Mouse (Mus musculus) c-Kit-positive CD71-positive TER-119-negative erythroid progenitor cells, embryonic 14.5 days (primary cell): ENCODE measurements around the gene Cmtm5.
A peak's percentile ranks its signal among the peaks of the same experiment; 100 is the strongest.
"Not testable (repeated sequence)": the region's sequence is repeated elsewhere in the genome, so short reads cannot be mapped to it uniquely, and the experiment has no call there.

Source experiments
- DNase-seq: peaks from one replicate; pipeline ENCODE4 v3.0.0-alpha.2; 2013; ENCODE audit warnings: low read depth

Cmtm5 gene

DNA sequence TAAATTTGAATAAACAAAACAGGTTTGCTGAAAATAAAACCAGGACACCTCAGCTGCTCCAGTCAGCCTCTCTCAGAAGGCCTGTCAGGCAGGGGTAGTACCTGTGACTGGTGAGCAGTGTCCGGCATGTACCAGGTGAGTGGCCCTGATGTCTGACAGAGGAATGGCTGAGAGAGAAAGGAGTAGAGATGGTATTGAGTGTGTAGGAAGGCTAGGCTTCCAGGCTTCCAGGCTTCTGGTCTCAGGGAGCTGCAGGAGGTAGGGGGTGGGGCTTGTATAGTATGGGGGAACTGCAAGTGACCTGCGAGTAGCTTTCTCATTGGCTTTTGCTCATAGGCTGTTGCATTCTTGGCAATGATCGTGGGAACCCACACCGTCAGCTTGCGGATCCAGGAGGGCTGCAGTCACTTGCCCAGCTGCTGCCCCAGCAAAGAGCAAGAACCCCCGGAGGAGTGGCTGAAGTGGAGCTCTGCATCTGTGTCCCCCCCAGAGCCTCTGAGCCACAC, 3.4 kb upstream of the Cmtm5 start, which contains the start of gene Il25:
Il25 (plus strand) TSS at position 51 of the 506 bp plus-strand sequence.
- DNase-seq: no peak

DNA sequence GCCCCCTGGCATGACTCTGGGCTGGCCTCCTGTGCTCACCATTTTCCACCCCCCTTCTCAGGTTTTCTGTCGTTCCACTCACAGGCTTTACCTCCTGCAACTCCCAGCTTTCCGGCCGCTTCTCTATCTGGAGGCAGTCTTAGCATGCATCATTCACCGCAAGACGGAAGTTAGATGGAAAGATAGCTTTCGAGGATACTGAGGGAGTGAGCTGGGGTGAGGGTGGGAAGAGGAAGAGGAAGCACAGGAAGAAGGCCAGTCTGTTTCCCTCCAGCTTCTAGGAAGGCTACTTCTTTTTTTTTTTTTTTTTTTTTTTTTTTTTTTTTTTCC, 735 bp downstream of the Cmtm5 start:
- DNase-seq: no peak

DNA sequence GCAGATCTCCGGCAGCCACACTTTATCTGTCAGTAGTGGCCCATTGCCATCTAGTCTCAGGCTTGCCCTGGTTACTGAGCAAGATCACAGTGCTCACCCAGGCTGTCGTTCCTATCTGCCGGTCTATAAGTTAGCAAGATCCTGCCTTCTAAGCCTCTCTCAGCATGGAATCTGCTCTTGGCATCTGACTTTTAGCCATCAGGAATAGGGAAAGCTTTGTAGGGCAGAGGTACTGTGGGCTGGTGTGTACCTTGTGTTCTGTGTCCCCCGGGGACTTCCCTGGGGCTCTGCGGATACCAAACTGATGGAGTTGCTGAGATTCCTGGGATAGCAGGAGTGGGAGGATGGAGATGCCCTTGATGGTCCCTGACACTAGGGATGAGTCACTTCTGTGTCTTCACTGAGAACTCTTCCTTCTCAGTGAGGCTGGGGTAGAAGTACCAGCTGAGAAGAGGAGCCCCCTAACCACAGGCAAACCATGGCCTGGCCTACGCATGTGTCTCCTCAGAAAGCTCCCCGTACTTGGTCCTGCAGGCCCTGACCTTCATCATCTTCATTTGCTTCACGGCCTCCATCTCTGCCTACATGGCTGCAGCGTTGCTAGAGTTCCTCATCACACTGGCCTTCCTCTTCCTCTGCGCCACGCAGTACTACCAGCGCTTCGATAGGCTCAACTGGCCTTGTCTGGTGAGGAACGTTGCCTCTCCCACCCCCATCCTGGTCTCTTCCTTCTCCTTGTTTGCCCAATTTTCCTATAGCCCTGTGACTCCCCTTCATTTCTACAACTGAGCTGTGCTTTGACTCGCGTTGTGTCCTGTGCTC, 1.5 kb downstream of the Cmtm5 start:
- DNase-seq: no peak

GRCm38 (mm10) chr14:54938431-54939219, 2.6 kb downstream of the Cmtm5 start:
- DNase-seq: no peak

DNA sequence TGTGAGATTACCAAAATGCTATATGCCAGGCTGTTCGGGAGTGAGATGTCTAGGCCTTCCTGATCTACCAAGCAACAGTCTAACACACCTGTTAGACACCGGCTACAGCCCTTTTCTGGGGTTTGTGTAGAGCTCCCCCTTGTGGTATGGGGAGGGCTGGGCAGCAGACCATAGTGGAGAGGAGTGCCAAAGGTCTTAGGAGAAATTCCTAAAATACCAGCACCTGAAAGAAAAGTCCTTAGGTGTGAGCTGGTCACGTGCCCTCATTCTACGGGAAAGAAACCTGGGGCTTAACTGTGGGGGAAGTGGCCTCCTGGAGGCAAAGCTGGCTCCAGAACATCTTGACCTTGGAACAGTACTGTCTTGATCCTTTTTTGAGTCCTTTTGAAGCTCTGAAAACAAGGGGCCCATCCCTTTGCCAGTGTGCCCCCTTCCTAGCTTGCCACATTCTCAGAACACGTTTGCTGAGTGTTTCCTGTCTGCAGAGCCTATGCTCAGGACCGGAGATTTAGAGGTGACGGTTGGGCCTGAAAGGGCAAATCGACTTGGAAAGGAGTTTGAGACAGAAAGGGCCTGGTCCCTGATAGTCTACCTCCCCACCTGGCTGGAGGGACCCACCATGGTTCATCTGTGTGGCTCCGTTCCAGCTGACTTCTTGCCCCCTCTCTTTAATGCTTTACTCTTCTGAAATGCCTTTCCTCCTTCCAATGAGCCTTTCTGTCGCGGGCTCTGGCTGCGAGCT, 3.5 kb downstream of the Cmtm5 start:
- peak; percentile 49 for DNase-seq

GRCm38 (mm10) chr14:54940176-54940530, 4.1 kb downstream of the Cmtm5 start:
- no peak for DNase-seq

- no peak for DNase-seq
Observed at GRCm38 (mm10) chr14:54941024-54941978, 5.2 kb downstream of the Cmtm5 start.

- no peak for DNase-seq
Observed at GRCm38 (mm10) chr14:54942479-54942878, 6.4 kb downstream of the Cmtm5 start.

DNA sequence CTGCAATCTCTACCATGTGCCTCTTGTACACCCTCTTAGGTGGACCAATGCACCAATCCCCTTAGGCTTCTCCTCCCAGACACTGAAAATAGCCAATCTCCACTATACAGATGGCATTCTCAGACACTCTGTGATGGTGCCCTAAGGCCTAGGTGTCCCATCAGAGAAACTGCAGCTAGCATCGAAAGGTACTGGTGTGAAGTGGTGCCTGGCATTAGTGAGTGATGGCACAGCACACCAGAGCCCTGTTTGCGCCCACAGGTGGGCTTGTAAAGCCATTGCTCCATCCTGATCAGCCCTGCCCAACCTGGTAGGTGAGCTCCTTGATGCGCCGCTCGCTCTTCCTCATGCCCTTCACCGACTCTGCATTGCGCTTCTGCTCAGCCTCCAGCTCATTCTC, 7.9 kb downstream of the Cmtm5 start:
- no peak for DNase-seq

- DNase-seq: no peak
Observed at GRCm38 (mm10) chr14:54944939-54945338, 8.9 kb downstream of the Cmtm5 start.

DNA sequence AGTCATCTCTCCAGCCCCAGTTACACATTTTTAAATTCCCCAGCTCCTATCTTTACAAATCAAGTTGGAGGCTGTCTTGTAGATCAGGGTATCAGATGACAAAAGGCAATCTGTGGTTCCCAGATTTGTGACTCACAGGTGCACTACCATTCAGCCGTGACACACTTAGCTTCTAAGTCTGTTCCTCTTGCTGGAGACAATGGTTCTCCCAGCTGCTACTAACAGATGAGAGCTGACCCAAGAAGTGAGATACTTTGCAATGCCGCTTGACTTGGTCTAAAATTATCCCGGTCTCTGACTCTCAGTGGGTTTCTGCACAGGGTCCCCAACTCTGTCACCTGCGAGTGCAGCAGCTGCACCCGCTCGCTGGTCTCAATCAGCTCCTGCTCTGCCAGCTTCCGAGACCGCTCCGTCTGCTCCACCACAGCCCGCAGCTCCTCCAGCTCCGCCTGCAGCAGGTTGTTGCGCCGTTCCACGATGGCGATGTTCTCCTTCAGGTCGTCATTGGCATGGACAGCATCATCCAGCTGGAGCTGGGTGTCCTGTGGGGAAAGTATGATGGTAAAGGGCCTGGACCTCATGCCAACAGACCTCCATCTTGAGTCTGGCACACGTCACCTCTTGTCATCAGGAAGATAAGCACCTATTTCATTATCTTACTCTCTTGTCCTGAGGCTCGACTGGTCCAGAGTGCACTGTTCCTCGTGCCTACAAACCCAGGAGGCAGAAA, 10.1 kb downstream of the Cmtm5 start:
- DNase-seq: no peak

- DNase-seq: not testable (repeated sequence)
Observed at GRCm38 (mm10) chr14:54947008-54947407, 10.9 kb downstream of the Cmtm5 start.

- DNase-seq: no peak
Observed at GRCm38 (mm10) chr14:54948781-54949180, 12.7 kb downstream of the Cmtm5 start.

DNA sequence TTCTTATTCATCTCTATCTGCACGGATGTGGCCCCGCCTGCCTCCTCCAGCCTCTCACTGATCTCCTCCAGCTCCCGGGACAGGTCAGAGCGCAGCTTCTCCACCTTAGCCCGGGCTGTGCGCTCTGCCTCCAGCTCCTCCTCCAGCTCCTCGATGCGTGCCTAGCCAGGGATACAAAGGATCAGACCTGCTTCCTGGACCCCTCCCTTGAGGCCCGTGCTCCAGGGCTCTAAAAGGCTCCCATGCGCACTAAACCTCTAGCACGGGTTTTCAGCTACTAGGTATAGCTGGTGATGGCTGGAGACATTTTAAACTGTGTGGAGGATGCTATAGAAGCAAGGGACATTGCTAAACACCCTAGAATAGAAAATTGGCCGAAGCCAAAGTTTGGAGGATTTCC, 14.4 kb downstream of the Cmtm5 start:
- no peak for DNase-seq

- no peak for DNase-seq
Observed at GRCm38 (mm10) chr14:54951587-54951986, 15.5 kb downstream of the Cmtm5 start.

- no peak for DNase-seq
Observed at GRCm38 (mm10) chr14:54953664-54954206, 17.7 kb downstream of the Cmtm5 start.

DNA sequence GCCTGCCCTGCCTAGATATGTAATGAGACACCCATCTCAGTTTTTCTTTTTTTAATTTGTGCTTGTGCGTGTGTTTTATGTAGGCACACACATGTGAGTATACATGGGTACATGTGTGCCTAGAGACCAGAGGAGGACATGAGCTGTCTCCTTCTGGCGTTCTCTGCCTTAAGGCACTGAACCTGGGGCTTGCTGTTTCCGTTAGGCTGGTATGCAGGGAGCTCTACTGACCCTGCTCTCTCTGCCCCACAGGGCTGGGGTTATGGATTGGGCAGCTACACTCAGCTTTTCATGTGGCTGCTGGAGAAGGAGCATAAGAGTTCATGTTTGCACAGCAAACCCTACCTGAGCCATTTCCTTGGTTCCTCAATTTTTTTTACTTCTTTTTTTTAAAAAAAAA, 18.4 kb downstream of the Cmtm5 start:
- DNase-seq: no peak

DNA sequence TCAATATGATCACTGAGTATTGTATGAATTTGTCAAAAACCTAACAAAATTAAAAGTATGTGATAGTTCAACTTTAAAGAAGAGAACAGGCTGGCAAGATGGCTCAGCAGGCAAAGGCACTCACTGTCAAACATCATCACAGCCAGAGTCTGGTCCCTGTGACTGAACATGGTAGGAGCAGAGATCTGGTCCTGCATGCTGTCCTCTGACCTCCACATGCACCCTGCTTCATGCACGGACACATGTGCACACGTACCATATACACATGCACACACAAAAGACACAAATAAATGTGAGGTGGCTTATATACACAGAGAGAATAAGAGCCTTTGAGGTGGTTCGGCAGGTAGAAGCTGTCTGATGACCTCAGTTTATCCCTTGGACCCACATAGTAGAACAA, 19.4 kb downstream of the Cmtm5 start:
- no peak for DNase-seq

GRCm38 (mm10) chr14:54956533-54956932, 20.5 kb downstream of the Cmtm5 start:
- DNase-seq: no peak

GRCm38 (mm10) chr14:54958503-54958902, 22.4 kb downstream of the Cmtm5 start:
- no peak for DNase-seq
